Mouse (Mus musculus) left cerebral cortex, adult 11 months (tissue): Measurements from ENCODE around the gene Fpr-rs4.
"Not testable (repeated sequence)": the region's sequence is repeated elsewhere in the genome, so short reads cannot be mapped to it uniquely, and the experiment has no call there.

Experiments
- DNase-seq: peaks from one replicate; pipeline ENCODE4 v3.0.0; 2022; ENCODE audit warnings: low spot score

The Fpr-rs4 gene

GRCm38 (mm10) chr17:18021433-18021832 lies at the start of gene Fpr-rs4:
Gene Fpr-rs4 (plus strand): TSS chr17:18021733.
- DNase-seq = no peak

DNA sequence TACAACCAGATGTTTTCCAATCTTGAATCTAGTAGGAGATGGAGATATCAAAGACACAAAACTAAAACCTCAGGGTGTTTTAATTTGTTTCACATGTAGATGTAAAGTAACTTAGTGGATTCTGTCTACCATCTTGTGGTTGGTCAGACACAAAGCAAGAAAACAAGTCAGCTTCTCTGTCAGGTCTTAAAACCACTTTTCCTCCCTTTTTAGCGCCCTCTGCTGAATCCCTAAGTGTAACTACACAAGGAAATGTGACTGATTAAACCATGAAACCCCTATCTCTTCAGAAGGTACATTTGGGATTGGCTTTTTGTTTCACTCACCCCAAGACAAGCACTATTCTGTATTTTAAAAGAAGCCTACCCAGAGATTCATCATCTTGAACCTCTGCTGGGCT lies 48.1 kb upstream of the Fpr-rs4 start:
- DNase-seq = no peak

DNA sequence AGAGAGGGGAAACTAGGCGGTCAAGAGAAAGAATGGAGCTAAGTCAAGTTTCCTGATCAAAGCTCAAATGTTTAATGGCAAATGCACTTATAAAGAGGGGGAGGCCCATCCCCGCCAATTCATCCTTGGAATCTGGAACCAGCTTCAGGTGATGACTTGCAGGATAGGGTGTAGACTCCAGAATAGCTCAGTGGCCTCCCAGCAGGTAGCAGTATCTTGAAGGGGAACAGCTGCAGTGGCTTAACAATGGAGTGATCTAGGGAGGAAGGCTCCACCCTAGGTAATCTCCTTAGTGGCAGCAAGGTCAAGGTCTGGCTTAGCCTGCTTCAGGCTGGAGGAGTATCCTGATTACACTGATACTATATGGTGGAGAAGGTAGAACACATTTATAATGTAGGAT lies 40.3 kb upstream of the Fpr-rs4 start:
- DNase-seq = not testable (repeated sequence)

DNA sequence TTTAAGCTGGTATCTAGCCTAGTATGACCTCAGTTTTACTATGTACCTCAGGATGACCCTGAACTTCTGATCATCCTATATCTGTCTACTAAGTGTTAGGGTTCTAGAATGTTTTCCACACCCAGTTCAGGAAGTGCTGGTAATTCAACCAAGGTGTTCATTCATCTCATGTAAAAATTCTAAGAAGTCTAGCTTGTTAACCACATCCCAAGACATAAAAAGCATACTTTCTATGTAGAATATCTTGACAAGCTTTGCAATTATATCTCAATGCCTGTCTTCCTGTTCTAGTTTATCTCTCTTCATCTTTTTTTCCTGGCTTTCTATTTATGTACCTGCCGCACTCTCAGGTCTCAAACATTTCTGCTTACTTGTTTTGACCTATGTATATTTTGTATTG lies 16.8 kb upstream of the Fpr-rs4 start:
- DNase-seq = no peak

DNA sequence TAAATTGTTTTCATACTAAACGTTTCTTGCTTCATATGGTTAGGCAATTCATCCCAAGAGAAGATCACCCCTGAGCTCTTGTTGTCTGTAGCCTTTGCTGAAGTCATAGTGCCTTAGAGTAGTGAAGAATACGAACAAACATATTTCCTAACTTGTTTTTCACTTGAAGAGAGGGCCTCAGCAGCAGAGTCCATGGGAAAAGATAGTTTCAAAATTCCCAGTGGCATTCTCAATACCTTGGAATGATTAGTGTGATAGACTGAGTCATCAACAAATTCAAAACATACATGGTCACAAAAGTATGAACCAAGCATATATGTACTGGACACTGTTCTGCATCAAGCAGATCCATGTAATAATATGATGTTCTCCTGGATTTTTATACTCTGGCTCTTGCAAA lies 27.6 kb downstream of the Fpr-rs4 start, which contains the start of gene Vmn2r124:
Gene Vmn2r124, plus strand, starts transcription at position 301 of the 400 bp plus-strand sequence.
- DNase-seq = no peak
